Mouse (Mus musculus) spleen, adult 2 months (tissue): ENCODE measurements around the gene Klk1.

Experiments
- CTCF ChIP-seq: fragments of 200-500 bp; IDR thresholded peaks from 2 replicates; pipeline ENCODE4 v1.5.1; 2011; ENCODE audit warnings: mild to moderate bottlenecking, inconsistent platforms; ENCODE audit not compliant: insufficient read depth, insufficient read length, insufficient replicate concordance; ENCODE audit errors: extremely low read depth
- POLR2A ChIP-seq: fragments of 200-500 bp; IDR thresholded peaks from 2 replicates; pipeline ENCODE4 v1.6.1; 2011; ENCODE audit warnings: low read depth, low read length, inconsistent platforms

- TF ChIP-seq POLR2A (no peak), CTCF (peak; percentile 85; the same call in 1 of the 2 replicates)
Measured at GRCm38 (mm10) chr7:44262791-44263643, 37.9 kb downstream of the Klk1 start.
